Mouse (Mus musculus): ENCODE results near the gene 2610507B11Rik. TPM values are rescaled to one million over a fixed set of nuclear protein-coding genes. Genes with fewer than 3 reads are reported as not detected.
A peak's percentile ranks its signal among the peaks of the same experiment; 100 is the strongest.

The 2610507B11Rik gene
- polyA plus RNA-seq, 1 experiment from 2014 or later, result 72.1 TPM

DNA sequence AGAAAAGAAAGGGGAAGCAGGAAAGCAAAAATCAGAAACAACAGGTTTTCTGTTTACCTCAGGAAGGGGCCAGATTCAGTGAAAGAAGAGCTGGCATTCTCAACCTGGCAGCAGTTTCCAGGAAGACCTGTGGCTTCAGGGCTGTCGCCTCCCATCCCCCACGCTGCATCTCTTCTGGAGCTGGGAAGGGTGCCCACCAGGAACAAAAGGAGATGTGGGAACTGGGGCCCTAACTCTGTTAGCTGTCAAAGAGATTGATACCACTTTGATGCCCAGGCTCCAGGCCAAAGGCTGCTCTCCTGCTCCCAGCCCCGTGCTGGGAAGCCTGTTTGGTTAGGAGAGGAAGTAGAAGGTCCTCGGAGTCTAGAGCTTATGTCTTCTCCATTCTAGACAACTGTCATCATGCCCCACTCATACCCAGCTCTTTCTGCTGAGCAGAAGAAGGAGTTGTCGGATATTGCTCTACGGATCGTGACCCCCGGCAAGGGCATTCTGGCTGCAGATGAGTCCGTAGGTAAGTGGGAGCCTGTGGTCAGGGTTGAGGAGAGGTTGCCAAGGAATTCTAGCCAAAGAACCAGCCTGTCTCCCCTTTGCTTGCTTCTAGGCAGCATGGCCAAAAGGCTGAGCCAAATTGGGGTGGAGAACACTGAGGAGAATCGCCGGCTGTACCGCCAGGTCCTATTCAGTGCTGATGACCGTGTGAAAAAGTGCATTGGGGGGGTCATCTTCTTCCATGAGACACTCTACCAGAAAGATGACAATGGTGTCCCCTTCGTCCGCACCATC, 62.6 kb downstream of the 2610507B11Rik start:
- Histone ChIP-seq H3K4me1 (ENCODE audit: control insufficient read depth, insufficient read depth, low read length) (peaks cover 11% of the 10 kb centered on the region), H3K36me3 (ENCODE audit: control insufficient read depth, insufficient read depth, low read length) (peaks cover 14% of the 10 kb centered on the region; the same call in 1 of the 2 replicates), H3K4me3 (replicated peaks; ENCODE audit: low read depth, low read length) (no peak overlapping the region), H3K9me3 (ENCODE audit: control insufficient read depth, low read length) (no peaks in the 10 kb centered on the region), H3K9ac (replicated peaks; ENCODE audit: low read length) (no peak overlapping the region), H3K27ac (replicated peaks; ENCODE audit: low read depth, low read length) (no peak overlapping the region), H3K27me3 (ENCODE audit: control insufficient read depth, insufficient read depth, low read length) (no peaks in the 10 kb centered on the region), H3K4me2 (ENCODE audit: low read length) (no peak overlapping the region)
- 91% methylated on average over 15 of the region's 15 CpGs for WGBS
- peak; percentile 51 for DNase-seq
- ATAC-seq (ENCODE audit: low FRiP score, low TSS enrichment), result no peak

DNA sequence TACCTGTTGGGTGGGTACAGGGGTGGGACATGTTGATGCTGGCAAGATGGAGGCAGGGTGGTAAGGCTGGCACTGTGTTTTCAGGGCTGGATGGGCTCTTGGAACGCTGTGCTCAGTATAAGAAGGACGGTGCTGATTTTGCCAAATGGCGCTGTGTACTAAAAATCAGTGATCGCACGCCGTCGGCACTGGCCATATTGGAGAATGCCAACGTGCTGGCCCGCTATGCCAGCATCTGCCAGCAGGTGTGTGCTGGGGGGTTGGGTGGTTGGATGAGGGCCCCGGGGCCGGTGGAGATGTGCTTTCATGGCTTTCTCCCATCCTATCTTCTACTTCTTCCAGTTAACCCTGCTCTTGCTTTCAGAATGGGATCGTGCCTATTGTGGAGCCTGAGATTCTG, 63.4 kb downstream of the 2610507B11Rik start:
- 94% methylated on average over 12 of the region's 12 CpGs for WGBS

DNA sequence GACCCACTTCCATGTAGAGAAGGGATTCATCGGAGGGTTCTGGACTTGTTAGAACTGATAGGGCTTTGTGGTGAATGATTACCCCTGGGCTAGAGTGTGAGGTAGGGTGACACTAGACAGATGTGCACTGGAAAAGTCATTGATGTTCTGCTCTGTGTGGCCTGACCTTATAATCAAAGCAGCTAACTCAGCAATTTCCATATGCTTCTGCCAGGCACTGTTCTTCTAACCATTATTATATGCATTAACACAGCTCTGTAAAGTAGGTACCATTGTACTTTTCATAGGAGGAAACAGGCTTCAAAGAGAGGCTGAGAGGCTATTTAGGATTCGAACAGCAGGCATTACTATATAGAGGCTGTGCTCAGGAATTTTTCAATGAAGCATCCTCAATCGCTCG, 65.7 kb downstream of the 2610507B11Rik start:
- 91% methylated on average over 4 of the region's 4 CpGs for WGBS
- Histone ChIP-seq H3K36me3 (ENCODE audit: control insufficient read depth, insufficient read depth, low read length) (no peaks in the 10 kb centered on the region), H3K4me1 (ENCODE audit: control insufficient read depth, insufficient read depth, low read length) (peaks cover 16% of the 10 kb centered on the region), H3K27ac (replicated peaks; ENCODE audit: low read depth, low read length) (no peak overlapping the region), H3K9me3 (ENCODE audit: control insufficient read depth, low read length) (no peaks in the 10 kb centered on the region), H3K9ac (replicated peaks; ENCODE audit: low read length) (no peak overlapping the region), H3K27me3 (ENCODE audit: control insufficient read depth, insufficient read depth, low read length) (no peaks in the 10 kb centered on the region), H3K4me2 (ENCODE audit: low read length) (no peak overlapping the region), H3K4me3 (replicated peaks; ENCODE audit: low read depth, low read length) (no peak overlapping the region)
- no peak for ATAC-seq (ENCODE audit: low FRiP score, low TSS enrichment)
- no peak for DNase-seq

More for the DNA sequence above, 63.4 kb downstream of the 2610507B11Rik start:
- Histone ChIP-seq H3K4me2 (ENCODE audit: low read length) (no peak overlapping the region), H3K27ac (replicated peaks; ENCODE audit: low read depth, low read length) (no peak overlapping the region), H3K9ac (replicated peaks; ENCODE audit: low read length) (no peak overlapping the region), H3K27me3 (ENCODE audit: control insufficient read depth, insufficient read depth, low read length) (no peaks in the 10 kb centered on the region), H3K9me3 (ENCODE audit: control insufficient read depth, low read length) (no peaks in the 10 kb centered on the region), H3K36me3 (ENCODE audit: control insufficient read depth, insufficient read depth, low read length) (0 out of 2 replicates have a peak, but pooled peaks cover 11% of the 10 kb centered on the region), H3K4me1 (ENCODE audit: control insufficient read depth, insufficient read depth, low read length) (peaks cover 16% of the 10 kb centered on the region), H3K4me3 (replicated peaks; ENCODE audit: low read depth, low read length) (no peak overlapping the region)
- ATAC-seq (ENCODE audit: low FRiP score, low TSS enrichment), result no peak
- no peak for DNase-seq

DNA sequence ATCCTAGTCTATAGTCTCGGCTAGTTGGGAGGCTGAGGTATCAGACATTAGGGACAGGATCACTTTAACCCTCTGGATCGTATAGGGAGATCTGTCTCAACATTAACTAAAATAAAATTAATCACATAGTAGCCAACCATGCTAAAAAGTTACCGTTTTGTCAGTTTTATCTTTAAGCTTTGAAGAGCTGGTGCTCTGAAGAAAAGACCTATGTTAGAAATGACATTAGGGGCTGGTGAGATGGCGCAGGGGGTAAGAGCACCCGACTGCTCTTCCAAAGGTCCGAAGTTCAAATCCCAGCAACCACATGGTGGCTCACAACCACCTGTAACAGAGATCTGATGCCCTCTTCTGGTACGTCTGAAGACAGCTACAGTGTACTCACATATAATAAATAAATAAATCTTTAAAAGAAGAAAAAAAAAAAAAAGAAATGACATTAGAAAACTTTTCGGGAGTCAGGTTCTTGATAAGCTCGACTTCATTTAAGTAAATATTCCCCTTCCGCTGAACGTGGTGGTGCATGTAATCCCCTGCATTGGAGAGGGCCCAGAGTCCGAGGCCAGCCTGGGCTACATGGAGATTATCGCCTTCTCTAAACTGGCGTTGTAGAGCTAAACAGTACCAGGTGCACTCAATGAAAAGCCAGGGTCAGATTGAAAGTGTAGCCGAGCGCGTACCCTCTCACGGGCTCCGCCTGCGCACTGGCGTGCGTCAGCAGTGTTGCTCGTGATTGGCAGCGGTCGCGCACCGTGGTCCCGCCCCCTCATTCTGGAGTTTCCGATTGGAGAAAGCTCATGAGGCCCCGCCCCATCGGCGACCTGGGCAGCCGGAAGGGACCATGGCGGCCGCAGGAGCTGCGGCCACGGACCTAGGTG, 66.3 kb downstream of the 2610507B11Rik start, which contains the start of gene Pigs:
Gene Pigs (plus strand): TSS at position 782 of the 878 bp plus-strand sequence.
- H3K4me2 ChIP-seq (ENCODE audit: low read length), result peak within 1 kb of the TSS; percentile 77
- 0 out of 2 replicates have a peak, but pooled peaks cover 2% of the 10 kb centered on the region for H3K36me3 ChIP-seq (ENCODE audit: control insufficient read depth, insufficient read depth, low read length)
- peaks cover 12% of the 10 kb centered on the region for H3K4me1 ChIP-seq (ENCODE audit: control insufficient read depth, insufficient read depth, low read length)
- H3K27ac ChIP-seq (replicated peaks; ENCODE audit: low read depth, low read length), result no peak within 1 kb of the TSS; the same call in 1 of the 2 replicates
- peak within 1 kb of the TSS; percentile 82 for H3K4me3 ChIP-seq (replicated peaks; ENCODE audit: low read depth, low read length)
- WGBS, result 12% methylated on average over 37 of the region's 37 CpGs
- peak; percentile 98 for DNase-seq
- no peaks in the 10 kb centered on the region for H3K27me3 ChIP-seq (ENCODE audit: control insufficient read depth, insufficient read depth, low read length)
- peak; percentile 95 for ATAC-seq (ENCODE audit: low FRiP score, low TSS enrichment)
- no peaks in the 10 kb centered on the region for H3K9me3 ChIP-seq (ENCODE audit: control insufficient read depth, low read length)
- H3K9ac ChIP-seq (replicated peaks; ENCODE audit: low read length), result peak within 1 kb of the TSS; percentile 81

DNA sequence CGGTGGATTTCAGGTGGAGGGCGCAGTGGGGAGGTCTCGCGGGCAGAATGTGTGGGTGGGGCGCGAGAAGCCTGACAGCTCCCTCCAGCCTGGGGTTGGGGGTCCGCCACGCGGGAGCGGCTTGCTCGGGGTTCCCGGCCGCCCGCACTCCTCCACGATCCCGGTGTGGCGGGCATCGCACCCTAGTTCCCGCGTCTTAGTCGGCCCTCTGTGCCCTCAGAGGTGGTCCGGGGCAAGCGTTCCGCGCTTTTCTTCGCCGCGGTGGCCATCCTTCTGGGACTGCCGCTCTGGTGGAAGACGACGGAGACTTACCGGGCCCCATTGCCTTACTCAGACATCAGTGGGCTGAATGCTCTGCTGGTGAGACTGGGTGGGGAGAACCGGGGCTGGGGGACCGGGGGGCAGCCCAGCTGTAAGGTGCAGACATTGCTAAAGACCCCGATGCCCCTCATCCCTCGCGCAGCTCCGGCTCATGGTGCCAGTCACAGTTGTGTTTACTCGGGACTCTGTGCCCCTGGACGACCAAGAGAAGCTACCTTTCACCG, 67.0 kb downstream of the 2610507B11Rik start:
- Histone ChIP-seq H3K36me3 (ENCODE audit: control insufficient read depth, insufficient read depth, low read length) (peaks cover 9% of the 10 kb centered on the region), H3K4me1 (ENCODE audit: control insufficient read depth, insufficient read depth, low read length) (peaks cover 10% of the 10 kb centered on the region), H3K27me3 (ENCODE audit: control insufficient read depth, insufficient read depth, low read length) (no peaks in the 10 kb centered on the region), H3K9me3 (ENCODE audit: control insufficient read depth, low read length) (no peaks in the 10 kb centered on the region), H3K4me3 (replicated peaks; ENCODE audit: low read depth, low read length) (peak overlapping the region; percentile 82), H3K27ac (replicated peaks; ENCODE audit: low read depth, low read length) (no peak overlapping the region; the same call in 1 of the 2 replicates), H3K9ac (replicated peaks; ENCODE audit: low read length) (peak overlapping the region; percentile 81), H3K4me2 (ENCODE audit: low read length) (peak overlapping the region; percentile 77)
- DNase-seq (no peak), ATAC-seq (ENCODE audit: low FRiP score, low TSS enrichment) (peak; percentile 70; the same call in 1 of the 2 replicates)
- WGBS, result under 1% methylated on average over 41 of the region's 41 CpGs

DNA sequence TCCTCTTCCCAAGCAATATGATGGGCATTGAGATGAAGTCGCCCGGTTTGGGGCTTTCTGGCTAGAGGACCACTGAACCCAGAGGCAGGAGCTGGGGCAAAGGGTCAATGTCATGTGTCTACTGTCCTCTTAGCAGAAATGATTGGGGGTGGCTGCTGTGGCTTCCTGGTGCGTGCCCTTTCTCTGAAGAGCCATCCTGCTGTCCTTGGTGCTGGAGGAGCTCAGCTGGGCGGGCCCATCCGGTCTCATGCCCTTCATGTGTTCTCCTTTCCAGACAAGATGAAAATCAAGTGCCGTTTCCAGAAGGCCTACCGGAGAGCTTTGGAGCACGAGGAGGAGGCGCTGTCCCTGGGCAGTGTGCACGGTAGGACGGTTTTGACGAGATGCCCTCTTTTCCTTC, 71.1 kb downstream of the 2610507B11Rik start:
- no peaks in the 10 kb centered on the region for H3K27me3 ChIP-seq (ENCODE audit: control insufficient read depth, insufficient read depth, low read length)

DNA sequence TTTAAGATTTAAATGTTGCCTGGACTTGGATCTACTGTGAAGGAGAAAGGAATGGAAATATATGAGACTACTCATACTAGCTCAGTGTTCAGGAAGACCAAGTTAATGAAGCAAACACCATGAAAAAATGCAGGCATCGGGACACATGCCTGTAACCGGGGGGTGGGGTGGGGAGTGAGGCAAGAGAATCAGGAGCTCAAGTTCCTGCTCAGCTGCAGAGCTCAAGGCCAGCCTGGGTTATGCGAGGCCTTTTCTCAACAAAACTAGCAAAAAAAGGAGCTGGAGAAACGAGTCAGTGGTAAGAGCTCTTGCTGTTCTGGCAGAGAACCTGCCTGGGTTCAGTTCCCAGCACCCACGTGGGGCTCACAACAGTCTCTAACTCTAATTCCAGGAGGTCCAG, 72.4 kb downstream of the 2610507B11Rik start:
- ATAC-seq (ENCODE audit: low FRiP score, low TSS enrichment) (no peak), DNase-seq (no peak)
- Histone ChIP-seq H3K4me2 (ENCODE audit: low read length) (no peak overlapping the region), H3K27me3 (ENCODE audit: control insufficient read depth, insufficient read depth, low read length) (no peaks in the 10 kb centered on the region), H3K27ac (replicated peaks; ENCODE audit: low read depth, low read length) (no peak overlapping the region), H3K36me3 (ENCODE audit: control insufficient read depth, insufficient read depth, low read length) (peaks cover 49% of the 10 kb centered on the region), H3K9ac (replicated peaks; ENCODE audit: low read length) (no peak overlapping the region), H3K4me1 (ENCODE audit: control insufficient read depth, insufficient read depth, low read length) (peaks cover 7% of the 10 kb centered on the region), H3K4me3 (replicated peaks; ENCODE audit: low read depth, low read length) (no peak overlapping the region), H3K9me3 (ENCODE audit: control insufficient read depth, low read length) (no peaks in the 10 kb centered on the region)
- WGBS, result 96% methylated on average over 5 of the region's 5 CpGs

More for the DNA sequence above, 71.1 kb downstream of the 2610507B11Rik start:
- Histone ChIP-seq H3K4me2 (ENCODE audit: low read length) (no peak overlapping the region), H3K4me3 (replicated peaks; ENCODE audit: low read depth, low read length) (no peak overlapping the region), H3K9ac (replicated peaks; ENCODE audit: low read length) (no peak overlapping the region), H3K4me1 (ENCODE audit: control insufficient read depth, insufficient read depth, low read length) (peaks cover 10% of the 10 kb centered on the region), H3K9me3 (ENCODE audit: control insufficient read depth, low read length) (no peaks in the 10 kb centered on the region), H3K27ac (replicated peaks; ENCODE audit: low read depth, low read length) (no peak overlapping the region), H3K36me3 (ENCODE audit: control insufficient read depth, insufficient read depth, low read length) (peaks cover 39% of the 10 kb centered on the region)
- 97% methylated on average over 12 of the region's 12 CpGs for WGBS
- DNase-seq (no peak), ATAC-seq (ENCODE audit: low FRiP score, low TSS enrichment) (no peak)

DNA sequence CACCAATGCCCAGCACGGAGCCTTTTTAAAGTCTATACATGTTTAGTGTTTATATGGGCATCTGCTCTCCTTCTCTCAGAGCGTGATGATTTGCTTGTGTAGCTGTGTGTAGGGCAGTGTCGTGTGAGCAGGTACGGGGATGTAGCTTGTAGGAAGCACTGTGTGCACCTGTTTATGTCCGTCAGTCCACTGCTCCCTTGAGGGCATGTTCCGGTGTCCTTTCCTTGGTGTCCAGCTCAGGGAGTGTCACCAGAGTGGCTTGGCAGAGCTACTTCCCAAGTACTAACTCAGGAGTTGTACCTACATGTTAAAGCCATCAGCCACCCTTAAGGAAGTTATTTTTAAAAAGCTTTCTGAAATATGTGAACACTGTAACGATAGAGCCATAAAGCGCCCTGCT, 75.5 kb downstream of the 2610507B11Rik start:
- Histone ChIP-seq H3K4me1 (ENCODE audit: control insufficient read depth, insufficient read depth, low read length) (no peaks in the 10 kb centered on the region), H3K9me3 (ENCODE audit: control insufficient read depth, low read length) (no peaks in the 10 kb centered on the region), H3K27ac (replicated peaks; ENCODE audit: low read depth, low read length) (no peak overlapping the region), H3K36me3 (ENCODE audit: control insufficient read depth, insufficient read depth, low read length) (peaks cover 70% of the 10 kb centered on the region), H3K4me2 (ENCODE audit: low read length) (no peak overlapping the region), H3K27me3 (ENCODE audit: control insufficient read depth, insufficient read depth, low read length) (no peaks in the 10 kb centered on the region), H3K9ac (replicated peaks; ENCODE audit: low read length) (no peak overlapping the region), H3K4me3 (replicated peaks; ENCODE audit: low read depth, low read length) (no peak overlapping the region)
- ATAC-seq (ENCODE audit: low FRiP score, low TSS enrichment), result no peak
- DNase-seq, result no peak
- 96% methylated on average over 8 of the region's 8 CpGs for WGBS

Measured in midbrain, embryonic 14.5 days (tissue).